Mouse (Mus musculus) heart, embryonic 13.5 days (tissue): ENCODE data around the gene Stim1. TPM values are rescaled to one million over a fixed set of nuclear protein-coding genes. Genes with fewer than 3 reads are reported as not detected.

Experiments used
- ATAC-seq: fragments of 200-750 bp; cut with Nextera tagmentation; 2 replicates; pipeline ENCODE4 v1.8.0; 2017; ENCODE audit warnings: moderate TSS enrichment; ENCODE audit not compliant: insufficient number of reproducible peaks, low FRiP score, low TSS enrichment; ENCODE audit errors: extremely low read depth
- H3K27ac ChIP-seq: fragments of 300-500 bp; sonication (generic); replicated peaks from 2 replicates; pipeline ENCODE4 v1.5.1; 2015; ENCODE audit warnings: moderate library complexity, mild to moderate bottlenecking, inconsistent platforms
- H3K27me3 ChIP-seq: fragments of 300-500 bp; sonication (generic); replicated peaks from 2 replicates; pipeline ENCODE4 v1.6.1; 2015; ENCODE audit warnings: mild to moderate bottlenecking, inconsistent platforms
- H3K36me3 ChIP-seq: fragments of 300-500 bp; sonication (generic); 2 replicates; pipeline ENCODE4 v1.6.1; 2015; ENCODE audit warnings: mild to moderate bottlenecking, inconsistent platforms
- H3K4me1 ChIP-seq: fragments of 300-500 bp; sonication (generic); 2 replicates; pipeline ENCODE4 v1.6.1; 2015; ENCODE audit warnings: inconsistent platforms
- H3K4me2 ChIP-seq: fragments of 300-500 bp; sonication (generic); 2 replicates; pipeline ENCODE4 v1.6.1; 2015; ENCODE audit warnings: inconsistent platforms, mild to moderate bottlenecking, moderate library complexity
- H3K4me3 ChIP-seq: fragments of 300-500 bp; sonication (generic); 2 replicates; pipeline ENCODE4 v1.5.1; 2015; ENCODE audit warnings: moderate library complexity, mild to moderate bottlenecking, inconsistent platforms
- H3K9ac ChIP-seq: fragments of 300-500 bp; sonication (generic); 2 replicates; pipeline ENCODE4 v1.6.1; 2015; ENCODE audit warnings: inconsistent platforms, mild to moderate bottlenecking, moderate library complexity
- H3K9me3 ChIP-seq: fragments of 300-500 bp; sonication (generic); 2 replicates; pipeline ENCODE4 v1.6.1; 2016; ENCODE audit warnings: inconsistent platforms
- WGBS: fragments of 180-500 bp; shearing (Covaris S2); methylation state at CpG from one replicate; pipeline ENCODE4 v1.1.7; 2015; ENCODE audit warnings: mixed read lengths; 5-methylcytosine and 5-hydroxymethylcytosine counted together
- polyA plus RNA-seq: library from polyadenylated mRNA; unstranded; fragments of >200 nt; fragmentation: Nextera tagmentation; extraction: Ambion mirVana; gene quantifications from 2 replicates; pipeline ENCODE4 v1.2.1, GENCODE M21; 2015

The Stim1 gene
- 11.7 and 13.0 TPM in 2 replicates for polyA plus RNA-seq

DNA sequence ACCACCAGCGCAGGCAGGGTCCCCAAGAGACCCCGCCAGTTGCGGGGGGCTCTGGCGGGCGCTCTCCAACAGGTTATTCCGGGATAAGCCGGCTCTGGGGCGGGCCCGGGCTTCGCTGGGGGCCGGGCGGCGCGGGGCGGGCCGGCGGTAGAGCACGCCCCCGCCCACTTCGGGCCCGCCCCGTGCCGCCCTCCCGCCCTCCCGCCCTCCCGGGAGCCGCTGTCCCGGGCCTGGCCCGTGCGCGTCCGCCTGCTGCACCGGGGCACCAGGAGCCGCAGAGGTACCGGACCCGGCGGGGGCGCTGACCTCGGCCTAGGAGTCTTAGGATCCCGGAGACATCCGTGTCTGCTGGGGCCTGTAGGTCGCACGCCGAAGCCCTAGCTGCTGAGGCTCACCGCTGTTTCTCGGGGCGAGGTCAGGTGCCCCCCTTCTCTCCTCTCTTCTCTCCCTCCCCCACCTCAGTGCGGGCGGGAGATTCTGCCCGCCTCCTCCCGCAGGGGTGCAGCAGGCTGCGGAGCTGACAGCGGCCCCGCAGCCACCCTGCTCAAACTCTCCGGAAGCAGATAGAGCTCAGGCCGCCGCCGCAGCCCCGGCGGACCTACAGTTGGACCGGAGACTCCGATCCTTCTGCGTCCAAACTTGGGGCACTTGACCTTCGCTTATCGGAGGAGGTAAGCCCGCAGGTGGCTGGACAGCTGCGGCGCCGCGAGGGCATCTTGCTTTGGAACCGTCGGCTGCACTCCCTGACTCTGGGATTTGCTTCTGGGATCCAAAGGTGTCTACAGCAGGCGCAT, at the start of gene Stim1:
Stim1 (plus strand) TSS at position 206 of the 794 bp plus-strand sequence.
- Histone ChIP-seq H3K36me3 (no peaks in the 10 kb centered on the region), H3K4me3 (peak within 1 kb of the TSS; percentile 85), H3K4me1 (peaks cover 30% of the 10 kb centered on the region), H3K9me3 (no peaks in the 10 kb centered on the region), H3K27me3 (peaks cover 28% of the 10 kb centered on the region), H3K9ac (peak within 1 kb of the TSS; percentile 88), H3K4me2 (peak within 1 kb of the TSS; percentile 88), H3K27ac (peak within 1 kb of the TSS; percentile 50)
- WGBS, result under 1% methylated on average over 51 of the region's 73 CpGs
- peak; percentile 88 for ATAC-seq

DNA sequence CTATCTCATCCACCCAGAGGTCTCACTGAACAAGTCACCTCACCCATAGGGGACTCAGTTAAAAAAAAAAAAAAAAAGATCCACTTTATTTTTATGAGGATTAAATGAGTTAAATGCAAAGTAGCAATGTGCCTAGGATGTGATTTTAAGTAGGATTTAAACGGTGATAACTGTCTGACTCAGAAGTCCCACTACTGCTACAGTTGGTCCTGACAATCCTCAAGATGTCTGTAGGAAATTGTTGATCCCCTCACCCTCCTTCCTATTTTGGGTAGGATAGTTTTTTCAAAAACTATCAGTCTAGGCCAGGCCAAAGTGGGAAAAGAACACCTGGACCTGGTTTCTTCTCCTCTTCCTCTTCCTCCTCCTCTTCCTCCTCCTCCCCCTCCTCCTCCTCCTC, 45.7 kb upstream of the Stim1 start:
- Histone ChIP-seq H3K4me3 (peak overlapping the region; percentile 64), H3K4me1 (peaks cover 13% of the 10 kb centered on the region), H3K9me3 (no peaks in the 10 kb centered on the region), H3K4me2 (peak overlapping the region; percentile 95), H3K36me3 (0 out of 2 replicates have a peak, but pooled peaks cover 3% of the 10 kb centered on the region), H3K9ac (peak overlapping the region; percentile 81), H3K27me3 (no peaks in the 10 kb centered on the region), H3K27ac (no peak overlapping the region)
- ATAC-seq, result no peak
- WGBS, result 23% methylated on average over 1 of the region's 1 CpGs

DNA sequence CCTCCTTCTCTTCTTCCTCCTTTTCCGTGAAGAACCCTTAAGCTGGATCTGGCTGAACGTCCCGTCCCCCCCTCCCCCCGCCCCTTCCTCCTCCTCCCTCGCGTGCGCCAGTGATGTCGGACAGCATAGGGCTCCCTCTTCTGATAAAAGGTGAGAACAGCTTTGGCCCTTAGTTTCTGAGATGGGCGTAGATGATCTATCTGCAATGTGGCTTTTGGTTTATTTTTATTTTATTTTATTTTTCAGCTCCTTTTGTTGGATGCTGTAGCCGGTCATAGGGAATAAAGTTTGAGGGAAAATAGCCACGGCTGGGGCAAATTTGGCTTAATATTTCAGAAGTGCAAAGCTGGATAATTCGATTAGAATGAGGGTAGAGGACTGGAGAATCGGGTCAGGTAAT, 45.3 kb upstream of the Stim1 start:
- Histone ChIP-seq H3K36me3 (peaks cover 7% of the 10 kb centered on the region), H3K4me1 (peaks cover 13% of the 10 kb centered on the region), H3K9me3 (no peaks in the 10 kb centered on the region), H3K9ac (peak overlapping the region; percentile 81), H3K27ac (peak overlapping the region; percentile 30; the same call in 1 of the 2 replicates), H3K4me3 (peak overlapping the region; percentile 64), H3K27me3 (no peaks in the 10 kb centered on the region), H3K4me2 (peak overlapping the region; percentile 95)
- 0% methylated on average over 6 of the region's 13 CpGs for WGBS
- 0 out of 2 replicates have a peak, but pooled peaks have one; percentile 56 for ATAC-seq

DNA sequence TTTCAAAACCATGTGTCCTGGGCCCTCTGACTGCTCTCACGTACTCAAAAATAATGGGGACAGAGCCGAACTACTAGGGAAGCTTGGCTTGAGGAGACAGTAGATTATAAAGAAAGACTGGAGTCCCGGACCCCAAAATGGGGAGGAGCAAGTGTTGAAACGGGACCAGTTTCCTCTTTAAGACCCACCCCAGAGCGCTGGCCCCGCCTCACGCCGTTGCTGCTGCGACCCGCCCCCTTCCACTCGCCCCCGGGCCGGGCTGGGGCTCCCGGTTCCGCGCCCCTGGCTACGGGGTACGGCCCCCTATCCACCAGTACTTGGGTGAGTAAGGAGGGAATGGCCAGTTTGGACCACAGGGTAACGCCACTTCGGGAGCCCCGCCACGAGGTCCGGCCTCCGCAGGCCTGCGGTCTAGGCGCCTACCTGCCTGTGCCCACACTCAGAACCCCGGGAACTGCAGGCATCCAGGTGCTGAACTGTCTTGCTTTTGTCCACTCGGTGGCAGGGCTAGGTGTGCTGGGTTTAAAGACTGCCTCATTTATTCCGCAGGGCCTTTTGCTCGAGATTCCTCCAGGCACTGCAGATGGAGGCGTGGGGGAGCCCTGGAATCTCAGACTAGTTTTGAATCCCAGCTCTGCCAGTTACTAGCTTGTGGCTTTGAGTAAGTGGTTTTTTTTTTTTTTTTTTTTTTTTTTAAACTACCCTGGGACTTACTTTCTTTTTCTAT, 44.6 kb upstream of the Stim1 start:
- peak overlapping the region; percentile 64 for H3K4me3 ChIP-seq
- ATAC-seq, result peak; percentile 65
- H3K27ac ChIP-seq, result peak overlapping the region; percentile 30
- H3K27me3 ChIP-seq, result no peaks in the 10 kb centered on the region
- H3K9ac ChIP-seq, result peak overlapping the region; percentile 81
- peaks cover 13% of the 10 kb centered on the region for H3K36me3 ChIP-seq
- H3K4me1 ChIP-seq, result peaks cover 13% of the 10 kb centered on the region
- H3K9me3 ChIP-seq, result no peaks in the 10 kb centered on the region
- H3K4me2 ChIP-seq, result peak overlapping the region; percentile 95
- WGBS, result 2% methylated on average over 31 of the region's 31 CpGs

DNA sequence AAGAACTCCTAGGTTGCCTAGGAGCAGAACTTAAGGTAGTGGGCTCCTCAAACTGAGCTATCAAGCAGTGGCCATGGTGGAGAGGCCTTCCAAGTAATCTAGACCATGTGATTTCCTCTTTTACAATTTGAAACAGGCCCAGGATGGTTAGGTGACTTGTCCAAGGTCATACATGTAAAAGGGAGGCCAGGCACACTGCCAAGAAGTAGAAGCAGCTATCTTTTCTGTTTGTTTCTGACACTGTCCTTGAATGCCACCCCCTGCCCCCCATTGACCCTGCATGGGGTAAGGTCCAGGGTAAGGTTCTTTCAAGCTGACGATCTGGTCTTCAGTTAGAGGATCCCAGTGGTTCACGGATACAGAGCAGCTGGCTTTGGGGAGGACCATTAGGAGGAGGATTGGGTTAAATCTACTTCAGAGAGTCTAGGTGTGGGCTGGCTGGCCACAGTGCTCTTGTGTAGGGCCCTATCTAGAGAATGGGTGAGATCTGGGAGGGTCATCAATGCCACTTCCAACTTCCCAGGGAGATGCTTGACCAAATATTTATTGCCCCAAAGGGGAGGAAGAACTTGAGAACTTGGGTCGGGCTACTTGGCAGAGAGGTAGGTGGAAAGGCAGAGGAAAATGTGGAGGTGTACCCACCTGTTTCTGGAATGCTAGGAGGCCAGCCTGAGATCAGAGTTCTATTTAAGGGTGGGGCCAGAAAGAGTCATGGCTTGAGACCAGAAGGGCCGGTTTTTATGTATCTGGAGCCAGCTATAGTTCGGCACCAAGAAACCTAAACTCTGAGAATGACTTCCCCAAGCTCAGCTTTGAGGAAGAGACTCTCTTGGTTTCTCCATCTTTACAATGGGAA, 43.5 kb upstream of the Stim1 start:
- 81% methylated on average over 5 of the region's 5 CpGs for WGBS
- H3K27ac ChIP-seq, result no peak overlapping the region
- peaks cover 23% of the 10 kb centered on the region for H3K36me3 ChIP-seq
- 0 out of 2 replicates have a peak overlapping the region, but pooled peaks have one; percentile 64 for H3K4me3 ChIP-seq
- no peak overlapping the region for H3K9ac ChIP-seq
- no peaks in the 10 kb centered on the region for H3K9me3 ChIP-seq
- no peak for ATAC-seq
- H3K27me3 ChIP-seq, result no peaks in the 10 kb centered on the region
- H3K4me1 ChIP-seq, result peaks cover 13% of the 10 kb centered on the region
- H3K4me2 ChIP-seq, result peak overlapping the region; percentile 95

DNA sequence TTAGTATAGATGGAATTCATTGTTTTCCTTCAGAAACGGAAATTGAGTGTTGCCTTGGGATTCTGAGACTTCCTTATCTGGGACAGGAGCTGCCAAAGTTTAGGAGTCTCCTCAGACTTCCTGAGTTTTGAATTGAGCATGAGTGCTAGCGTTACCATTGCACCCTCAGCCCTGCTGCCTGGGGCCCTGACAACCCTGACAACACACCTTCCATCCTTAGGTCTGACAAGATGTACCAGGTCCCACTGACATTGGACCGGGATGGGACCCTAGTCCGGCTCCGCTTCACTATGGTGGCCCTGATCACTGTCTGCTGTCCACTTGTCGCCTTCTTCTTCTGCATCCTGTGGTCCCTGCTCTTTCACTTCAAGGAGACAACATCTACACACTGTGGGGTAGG, 41.6 kb upstream of the Stim1 start:
- WGBS, result 81% methylated on average over 6 of the region's 6 CpGs
- no peak overlapping the region for H3K4me2 ChIP-seq
- H3K9me3 ChIP-seq, result no peaks in the 10 kb centered on the region
- no peak overlapping the region for H3K4me3 ChIP-seq
- no peak for ATAC-seq
- H3K27ac ChIP-seq, result no peak overlapping the region
- peaks cover 13% of the 10 kb centered on the region for H3K4me1 ChIP-seq
- H3K36me3 ChIP-seq, result peaks cover 38% of the 10 kb centered on the region
- no peak overlapping the region for H3K9ac ChIP-seq
- H3K27me3 ChIP-seq, result no peaks in the 10 kb centered on the region

DNA sequence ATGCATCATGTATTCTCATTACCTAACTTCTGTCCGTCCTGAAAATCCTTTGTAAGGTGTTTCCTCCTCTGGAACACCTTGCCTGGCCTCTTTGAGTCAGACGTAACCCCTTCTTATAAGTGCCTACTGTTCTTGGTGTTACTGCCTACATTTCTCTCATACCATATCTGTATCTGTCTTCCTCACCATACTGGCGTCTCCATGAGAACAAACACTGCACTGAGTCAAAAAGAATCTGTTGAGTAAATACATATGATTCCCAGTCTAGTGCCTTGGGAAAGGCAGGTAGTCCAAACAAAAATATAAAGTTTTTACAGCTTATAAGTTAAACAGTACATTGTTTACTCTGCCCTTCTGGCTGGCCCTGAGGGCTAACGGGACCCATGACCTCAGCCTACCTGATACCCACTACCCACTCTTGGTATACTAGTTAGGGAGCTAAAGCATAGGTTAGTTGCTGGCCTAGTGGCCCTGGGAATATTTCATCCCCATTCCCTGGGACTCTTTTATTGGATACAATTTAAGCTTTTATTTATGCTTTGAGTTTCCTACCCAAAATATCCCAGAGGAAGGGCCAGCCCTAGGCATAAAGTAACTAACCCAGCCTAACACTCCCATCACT, 39.4 kb upstream of the Stim1 start:
- no peak for ATAC-seq
- H3K4me1 ChIP-seq, result peaks cover 13% of the 10 kb centered on the region
- no peak overlapping the region for H3K4me2 ChIP-seq
- H3K9me3 ChIP-seq, result no peaks in the 10 kb centered on the region
- no peak overlapping the region for H3K27ac ChIP-seq
- no peak overlapping the region for H3K9ac ChIP-seq
- WGBS, result 82% methylated on average over 4 of the region's 4 CpGs
- peaks cover 51% of the 10 kb centered on the region for H3K36me3 ChIP-seq
- H3K4me3 ChIP-seq, result no peak overlapping the region
- no peaks in the 10 kb centered on the region for H3K27me3 ChIP-seq

DNA sequence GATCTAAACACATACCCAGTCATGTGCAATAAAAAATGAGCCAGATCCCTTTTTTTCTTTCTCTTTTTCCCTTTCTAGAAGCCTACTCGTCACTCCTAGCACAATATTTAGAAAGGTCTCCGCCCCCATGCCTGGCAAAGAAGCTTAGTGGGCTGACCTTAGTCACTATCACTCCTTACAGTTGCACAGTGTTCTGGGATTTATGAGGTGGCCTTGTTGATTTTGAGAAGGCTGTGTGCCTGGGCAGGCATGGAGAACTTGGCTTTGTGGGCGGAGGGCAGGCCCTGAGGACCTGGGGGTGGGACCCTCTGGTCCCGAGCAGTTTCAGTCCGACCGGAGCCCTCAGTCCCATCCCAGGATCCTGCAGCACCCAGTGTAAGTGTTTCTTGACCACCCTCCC, 37.8 kb upstream of the Stim1 start:
- no peak overlapping the region for H3K9ac ChIP-seq
- peaks cover 60% of the 10 kb centered on the region for H3K36me3 ChIP-seq
- H3K27ac ChIP-seq, result no peak overlapping the region
- 94% methylated on average over 6 of the region's 6 CpGs for WGBS
- no peaks in the 10 kb centered on the region for H3K27me3 ChIP-seq
- no peak overlapping the region for H3K4me3 ChIP-seq
- no peak for ATAC-seq
- peaks cover 5% of the 10 kb centered on the region; the same call in 1 of the 2 replicates for H3K4me1 ChIP-seq
- no peaks in the 10 kb centered on the region for H3K9me3 ChIP-seq
- H3K4me2 ChIP-seq, result no peak overlapping the region

DNA sequence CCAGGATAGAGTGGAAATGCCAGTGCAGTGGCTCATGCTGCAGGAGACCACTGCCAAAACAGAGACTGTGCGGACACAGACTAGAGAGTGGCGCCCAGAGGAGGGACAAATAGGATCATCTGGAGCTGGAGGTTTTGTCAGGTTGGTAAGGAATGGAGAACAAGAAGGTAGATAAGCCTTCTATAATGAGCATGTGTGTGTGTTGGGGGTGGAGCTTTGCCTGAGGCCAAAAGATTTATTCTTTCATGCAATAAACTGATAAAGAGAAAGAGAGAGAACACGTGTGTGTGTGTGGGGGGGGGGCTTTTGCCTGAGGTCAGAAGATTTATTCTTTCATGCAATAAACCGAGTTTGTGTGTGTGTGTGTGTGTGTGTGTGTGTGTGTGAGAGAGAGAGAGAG, 34.5 kb upstream of the Stim1 start:
- WGBS, result 86% methylated on average over 4 of the region's 4 CpGs
- H3K27ac ChIP-seq, result no peak overlapping the region
- no peak overlapping the region for H3K4me3 ChIP-seq
- peaks cover 78% of the 10 kb centered on the region for H3K36me3 ChIP-seq
- H3K4me2 ChIP-seq, result no peak overlapping the region
- no peak for ATAC-seq
- no peaks in the 10 kb centered on the region for H3K4me1 ChIP-seq
- no peaks in the 10 kb centered on the region for H3K9me3 ChIP-seq
- H3K27me3 ChIP-seq, result no peaks in the 10 kb centered on the region
- no peak overlapping the region for H3K9ac ChIP-seq

DNA sequence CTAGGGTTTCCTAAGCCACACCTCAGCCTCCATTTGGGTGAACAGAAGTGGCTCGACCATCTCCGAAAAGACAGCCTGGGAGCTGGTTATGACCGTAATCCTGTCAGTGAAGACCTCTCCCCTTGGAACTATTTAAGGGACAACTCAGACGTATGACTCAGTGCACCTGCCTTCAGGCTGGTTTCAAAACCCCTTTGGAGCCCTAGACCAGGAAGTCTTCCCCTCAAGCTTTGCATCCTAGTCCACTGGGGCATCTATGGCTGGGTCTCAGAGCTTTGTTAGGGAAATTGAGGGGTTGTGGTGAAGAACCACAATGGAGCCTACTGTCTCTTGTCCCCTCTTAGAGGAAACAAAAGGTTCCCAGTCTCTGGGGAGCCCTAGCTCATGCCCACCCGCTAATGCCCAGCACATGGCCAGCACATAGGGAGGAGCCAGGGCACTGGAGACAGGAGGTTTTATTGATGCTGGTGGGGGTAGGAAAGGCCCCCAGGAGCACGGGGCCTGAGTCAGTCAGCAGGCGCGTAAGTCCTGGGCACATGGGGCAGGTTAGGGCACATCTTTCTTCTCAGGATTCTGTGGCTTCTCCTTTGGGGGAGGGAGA, 28.8 kb upstream of the Stim1 start:
- no peak overlapping the region for H3K4me2 ChIP-seq
- H3K4me3 ChIP-seq, result no peak overlapping the region
- peaks cover 21% of the 10 kb centered on the region for H3K4me1 ChIP-seq
- H3K27me3 ChIP-seq, result no peaks in the 10 kb centered on the region
- no peak overlapping the region for H3K9ac ChIP-seq
- H3K36me3 ChIP-seq, result peaks cover 82% of the 10 kb centered on the region
- no peak overlapping the region for H3K27ac ChIP-seq
- no peak for ATAC-seq
- WGBS, result 91% methylated on average over 8 of the region's 8 CpGs
- H3K9me3 ChIP-seq, result no peaks in the 10 kb centered on the region
